Mouse (Mus musculus) heart, adult 18-20 months (tissue): ENCODE data around the gene Mill2. TPM values are rescaled to one million over a fixed set of nuclear protein-coding genes. Genes with fewer than 3 reads are reported as not detected.

ENCODE experiments used
- DNase-seq, 2 experiments: peaks; one replicate each; pipeline ENCODE4 v3.0.0; 2021 to 2022; ENCODE audit warnings: mixed read lengths in 1 of 2
- total RNA-seq, 2 experiments: library from RNA; stranded (reverse); gene quantifications; 2 replicates each; pipeline ENCODE4 v1.2.3; 2021

Mill2 gene
- total RNA-seq, 2 experiments from 2014 or later = 6.1 to 7.2 TPM

- peak; percentile 77 to 87 for DNase-seq
These were observed 33.5 kb downstream of the Mill2 start for GRCm38 (mm10) chr7:18873253-18873652.

GRCm38 (mm10) chr7:18875372-18875771, 35.6 kb downstream of the Mill2 start:
- no peak for DNase-seq

GRCm38 (mm10) chr7:18878691-18879090, 38.9 kb downstream of the Mill2 start:
- no peak for DNase-seq

- peak in 1 of 2 experiments; percentile 46 for DNase-seq
These were observed 44.4 kb downstream of the Mill2 start for GRCm38 (mm10) chr7:18883991-18884744.

GRCm38 (mm10) chr7:18884745-18885422, 45.1 kb downstream of the Mill2 start:
- no peak for DNase-seq

- no peak for DNase-seq
These were observed 47.2 kb downstream of the Mill2 start for GRCm38 (mm10) chr7:18886963-18887362.

GRCm38 (mm10) chr7:18890848-18891247, 51.1 kb downstream of the Mill2 start:
- DNase-seq = no peak

GRCm38 (mm10) chr7:18891872-18892599, 52.3 kb downstream of the Mill2 start:
- DNase-seq = peak; percentile 85 to 89

GRCm38 (mm10) chr7:18893009-18893408, 53.2 kb downstream of the Mill2 start:
- DNase-seq = no peak

- peak; percentile 38 to 63 for DNase-seq
These were observed 54.1 kb downstream of the Mill2 start for GRCm38 (mm10) chr7:18893651-18894430.

- peak in 1 of 2 experiments; percentile 65 for DNase-seq
These were observed 56.8 kb downstream of the Mill2 start for GRCm38 (mm10) chr7:18896536-18896935.

GRCm38 (mm10) chr7:18900513-18900912, 60.7 kb downstream of the Mill2 start:
- no peak for DNase-seq

- no peak for DNase-seq
These were observed 62.7 kb downstream of the Mill2 start for GRCm38 (mm10) chr7:18902486-18902885.

GRCm38 (mm10) chr7:18904971-18905370, 65.2 kb downstream of the Mill2 start:
- no peak for DNase-seq

GRCm38 (mm10) chr7:18909797-18910196, 70.0 kb downstream of the Mill2 start:
- DNase-seq = no peak

GRCm38 (mm10) chr7:18910241-18910831, 70.6 kb downstream of the Mill2 start, which contains the start of gene Ccdc61:
Gene Ccdc61 (minus strand): TSS chr7:18910415.
- peak; percentile 99 to 100 for DNase-seq

Other genes with a start within 250 kb of the Mill2 start
- gene Psg23, start 223.5 kb upstream of the Mill2 start, total RNA-seq = not detected
- gene Psg21, start 183.2 kb upstream of the Mill2 start, total RNA-seq = not detected
- not detected for gene Psg20, start 153.8 kb upstream of the Mill2 start, total RNA-seq
- not detected for gene Psg22, start 121.9 kb upstream of the Mill2 start, total RNA-seq
- gene Psg19, start 41.4 kb upstream of the Mill2 start, total RNA-seq = not detected
- gene Psg17, start 18.4 kb upstream of the Mill2 start, total RNA-seq = not detected
- gene Pglyrp1, start 31.4 kb downstream of the Mill2 start, total RNA-seq = 1 to 10 TPM; 1.6 to 5.5 TPM
- gene Ccdc61, start 70.4 kb downstream of the Mill2 start, total RNA-seq = 10 to 100 TPM in 1 of 2 experiments, 1 to 10 TPM in 1; 8.8 to 10.2 TPM
- gene Nova2, start 85.9 kb downstream of the Mill2 start, total RNA-seq = 1 to 10 TPM; 4.4 to 4.9 TPM
- not detected for gene Nanos2, start 147.4 kb downstream of the Mill2 start, total RNA-seq
- gene Mypop, start 151.3 kb downstream of the Mill2 start, total RNA-seq = 1 to 10 TPM; 3.6 to 4.0 TPM
- gene Irf2bp1, start 164.1 kb downstream of the Mill2 start, total RNA-seq = 10 to 100 TPM; 22.4 to 23.1 TPM
- gene Foxa3, start 183.6 kb downstream of the Mill2 start, total RNA-seq = not detected
- gene Sympk, start 184.4 kb downstream of the Mill2 start, total RNA-seq = 10 to 100 TPM; 85.2 to 93.9 TPM
- gene Rsph6a, start 214.7 kb downstream of the Mill2 start, total RNA-seq = not detected
- 10 to 100 TPM; 44.6 to 46.6 TPM for gene Dmwd, start 236.3 kb downstream of the Mill2 start, total RNA-seq
- 100 to 1,000 TPM; 503 to 516 TPM for gene Dmpk, start 243.9 kb downstream of the Mill2 start, total RNA-seq